Mouse (Mus musculus) midbrain, embryonic 11.5 days (tissue): Measurements from ENCODE around the gene Vipr2. TPM values are rescaled to one million over a fixed set of nuclear protein-coding genes. Genes with fewer than 3 reads are reported as not detected.

Experiments
- ATAC-seq: fragments of 200-750 bp; cut with Nextera tagmentation; 2 replicates; pipeline ENCODE4 v1.8.0; 2017; ENCODE audit warnings: moderate TSS enrichment, moderate library complexity; ENCODE audit not compliant: low FRiP score
- DNase-seq: peaks from one replicate; pipeline ENCODE4 v3.0.0; 2015; ENCODE audit warnings: low spot score; ENCODE audit errors: missing footprints
- H3K27ac ChIP-seq: fragments of 300-500 bp; sonication (generic); 2 replicates; pipeline ENCODE4 v1.5.1; 2014; ENCODE audit warnings: low read depth, low read length
- H3K27me3 ChIP-seq: fragments of 300-500 bp; sonication (generic); 2 replicates; pipeline ENCODE4 v1.6.1; 2014; ENCODE audit warnings: mild to moderate bottlenecking, low read length, moderate library complexity, mixed read lengths; ENCODE audit not compliant: control insufficient read depth, insufficient read depth
- H3K36me3 ChIP-seq: fragments of 300-500 bp; sonication (generic); 2 replicates; pipeline ENCODE4 v1.6.1; 2014; ENCODE audit warnings: mild to moderate bottlenecking, low read length, moderate library complexity, mixed read lengths; ENCODE audit not compliant: control insufficient read depth, insufficient read depth
- H3K4me1 ChIP-seq: fragments of 300-500 bp; sonication (generic); 2 replicates; pipeline ENCODE4 v1.6.1; 2014; ENCODE audit warnings: low read length; ENCODE audit not compliant: control insufficient read depth, insufficient read depth
- H3K4me2 ChIP-seq: fragments of 300-500 bp; sonication (generic); 2 replicates; pipeline ENCODE4 v1.6.1; 2014; ENCODE audit warnings: mild to moderate bottlenecking, moderate library complexity
- H3K4me3 ChIP-seq: fragments of 300-500 bp; sonication (generic); 2 replicates; pipeline ENCODE4 v1.5.1; 2014; ENCODE audit warnings: low read depth, low read length
- H3K9ac ChIP-seq: fragments of 300-500 bp; sonication (generic); 2 replicates; pipeline ENCODE4 v1.6.1; 2014; ENCODE audit warnings: low read length
- H3K9me3 ChIP-seq: fragments of 300-500 bp; sonication (generic); 2 replicates; pipeline ENCODE4 v1.6.1; 2016; ENCODE audit warnings: low read length; ENCODE audit not compliant: control insufficient read depth
- WGBS: fragments of 180-500 bp; shearing (Covaris S2); extraction: QIAGEN DNeasy Blood & Tissue Kit; methylation state at CpG from one replicate; pipeline ENCODE4 v1.1.7; 2014; 5-methylcytosine and 5-hydroxymethylcytosine counted together
- polyA plus RNA-seq: library from polyadenylated mRNA; unstranded; fragments of >200 nt; fragmentation: Nextera tagmentation; extraction: Ambion mirVana; gene quantifications from 2 replicates; pipeline ENCODE4 v1.2.1, GENCODE M21; 2014

The Vipr2 gene
- polyA plus RNA-seq, 1 experiment from 2014 or later, result 5.2 TPM

- Histone ChIP-seq H3K9me3 (no peaks in the 10 kb centered on the region), H3K4me3 (no peak overlapping the region), H3K4me2 (no peak overlapping the region), H3K36me3 (no peaks in the 10 kb centered on the region), H3K27me3 (no peaks in the 10 kb centered on the region), H3K27ac (no peak overlapping the region), H3K4me1 (peaks cover 3% of the 10 kb centered on the region; the same call in 1 of the 2 replicates), H3K9ac (no peak overlapping the region)
- WGBS, result 72% methylated on average over 2 of the region's 2 CpGs
- ATAC-seq, result no peak
- no peak for DNase-seq
Measured at GRCm38 (mm10) chr12:116140605-116141004, 63.1 kb downstream of the Vipr2 start.

GRCm38 (mm10) chr12:116141816-116142215 is 64.3 kb downstream of the Vipr2 start:
- Histone ChIP-seq H3K27ac (no peak overlapping the region), H3K36me3 (no peaks in the 10 kb centered on the region), H3K4me1 (peaks cover 5% of the 10 kb centered on the region; the same call in 1 of the 2 replicates), H3K4me2 (no peak overlapping the region), H3K9ac (no peak overlapping the region), H3K4me3 (no peak overlapping the region), H3K27me3 (no peaks in the 10 kb centered on the region), H3K9me3 (no peaks in the 10 kb centered on the region)
- WGBS, result 96% methylated on average over 2 of the region's 2 CpGs
- no peak for DNase-seq
- no peak for ATAC-seq

- no peaks in the 10 kb centered on the region for H3K36me3 ChIP-seq
- no peak overlapping the region for H3K27ac ChIP-seq
- H3K9ac ChIP-seq, result no peak overlapping the region
- ATAC-seq (no peak), DNase-seq (no peak)
- 89% methylated on average over 3 of the region's 3 CpGs for WGBS
- H3K4me3 ChIP-seq, result no peak overlapping the region
- H3K4me2 ChIP-seq, result no peak overlapping the region
- H3K27me3 ChIP-seq, result no peaks in the 10 kb centered on the region
- H3K4me1 ChIP-seq, result peaks cover 5% of the 10 kb centered on the region; the same call in 1 of the 2 replicates
- H3K9me3 ChIP-seq, result no peaks in the 10 kb centered on the region
Measured at GRCm38 (mm10) chr12:116142464-116142863, 64.9 kb downstream of the Vipr2 start.

- Histone ChIP-seq H3K27ac (no peak overlapping the region), H3K4me1 (peaks cover 9% of the 10 kb centered on the region; the same call in 1 of the 2 replicates), H3K27me3 (no peaks in the 10 kb centered on the region), H3K9me3 (no peaks in the 10 kb centered on the region), H3K4me2 (no peak overlapping the region), H3K9ac (no peak overlapping the region), H3K36me3 (no peaks in the 10 kb centered on the region), H3K4me3 (no peak overlapping the region)
- ATAC-seq, result no peak
- no peak for DNase-seq
- 41% methylated on average over 5 of the region's 5 CpGs for WGBS
Measured at GRCm38 (mm10) chr12:116145246-116145645, 67.7 kb downstream of the Vipr2 start.

GRCm38 (mm10) chr12:116145686-116146085 is 68.2 kb downstream of the Vipr2 start:
- Histone ChIP-seq H3K4me3 (no peak overlapping the region), H3K9me3 (no peaks in the 10 kb centered on the region), H3K9ac (no peak overlapping the region), H3K27me3 (no peaks in the 10 kb centered on the region), H3K4me1 (peaks cover 9% of the 10 kb centered on the region; the same call in 1 of the 2 replicates), H3K4me2 (no peak overlapping the region), H3K36me3 (no peaks in the 10 kb centered on the region), H3K27ac (no peak overlapping the region)
- DNase-seq (no peak), ATAC-seq (no peak)
- WGBS, result 82% methylated on average over 1 of the region's 1 CpGs

- peak; percentile 93 for DNase-seq
- H3K27ac ChIP-seq, result peak overlapping the region; percentile 71
Measured at GRCm38 (mm10) chr12:116146996-116147634, 69.6 kb downstream of the Vipr2 start.

GRCm38 (mm10) chr12:116152866-116153428 is 75.4 kb downstream of the Vipr2 start:
- H3K9ac ChIP-seq, result no peak overlapping the region
- H3K36me3 ChIP-seq, result no peaks in the 10 kb centered on the region
- H3K4me2 ChIP-seq, result no peak overlapping the region
- 92% methylated on average over 9 of the region's 9 CpGs for WGBS
- H3K27ac ChIP-seq, result no peak overlapping the region
- no peak for DNase-seq
- no peaks in the 10 kb centered on the region for H3K9me3 ChIP-seq
- no peak for ATAC-seq
- no peak overlapping the region for H3K4me3 ChIP-seq
- no peaks in the 10 kb centered on the region for H3K27me3 ChIP-seq
- 0 out of 2 replicates have a peak, but pooled peaks cover 2% of the 10 kb centered on the region for H3K4me1 ChIP-seq

More at GRCm38 (mm10) chr12:116146996-116147634, 69.6 kb downstream of the Vipr2 start:
- Histone ChIP-seq H3K4me1 (peaks cover 9% of the 10 kb centered on the region; the same call in 1 of the 2 replicates), H3K9me3 (no peaks in the 10 kb centered on the region), H3K36me3 (no peaks in the 10 kb centered on the region), H3K4me2 (no peak overlapping the region), H3K4me3 (no peak overlapping the region), H3K9ac (no peak overlapping the region), H3K27me3 (no peaks in the 10 kb centered on the region)
- WGBS, result 20% methylated on average over 8 of the region's 8 CpGs
- peak; percentile 92 for ATAC-seq

GRCm38 (mm10) chr12:116156792-116157532 is 79.4 kb downstream of the Vipr2 start:
- WGBS, result 83% methylated on average over 7 of the region's 7 CpGs
- H3K27me3 ChIP-seq, result no peaks in the 10 kb centered on the region
- no peak for ATAC-seq
- H3K4me3 ChIP-seq, result no peak overlapping the region
- H3K9me3 ChIP-seq, result no peaks in the 10 kb centered on the region
- H3K36me3 ChIP-seq, result no peaks in the 10 kb centered on the region
- H3K4me1 ChIP-seq, result no peaks in the 10 kb centered on the region
- H3K9ac ChIP-seq, result no peak overlapping the region
- DNase-seq, result no peak
- no peak overlapping the region for H3K27ac ChIP-seq
- no peak overlapping the region for H3K4me2 ChIP-seq

- H3K4me1 ChIP-seq, result no peaks in the 10 kb centered on the region
- 86% methylated on average over 5 of the region's 5 CpGs for WGBS
Measured at GRCm38 (mm10) chr12:116159223-116159622, 81.7 kb downstream of the Vipr2 start.

More at GRCm38 (mm10) chr12:116159223-116159622, 81.7 kb downstream of the Vipr2 start:
- H3K27me3 ChIP-seq, result no peaks in the 10 kb centered on the region
- ATAC-seq (no peak), DNase-seq (no peak)
- H3K9me3 ChIP-seq, result no peaks in the 10 kb centered on the region
- H3K27ac ChIP-seq, result no peak overlapping the region
- no peak overlapping the region for H3K4me2 ChIP-seq
- H3K4me3 ChIP-seq, result no peak overlapping the region
- no peak overlapping the region for H3K9ac ChIP-seq
- H3K36me3 ChIP-seq, result no peaks in the 10 kb centered on the region
